Mouse (Mus musculus) right cerebral cortex, postnatal 10 days (tissue): ENCODE measurements around the gene Tat.

Experiments
- DNase-seq, 2 experiments: peaks; one replicate each; pipeline ENCODE4 v3.0.0; 2021; ENCODE audit warnings: low spot score in 2 of 2

Tat gene

DNA sequence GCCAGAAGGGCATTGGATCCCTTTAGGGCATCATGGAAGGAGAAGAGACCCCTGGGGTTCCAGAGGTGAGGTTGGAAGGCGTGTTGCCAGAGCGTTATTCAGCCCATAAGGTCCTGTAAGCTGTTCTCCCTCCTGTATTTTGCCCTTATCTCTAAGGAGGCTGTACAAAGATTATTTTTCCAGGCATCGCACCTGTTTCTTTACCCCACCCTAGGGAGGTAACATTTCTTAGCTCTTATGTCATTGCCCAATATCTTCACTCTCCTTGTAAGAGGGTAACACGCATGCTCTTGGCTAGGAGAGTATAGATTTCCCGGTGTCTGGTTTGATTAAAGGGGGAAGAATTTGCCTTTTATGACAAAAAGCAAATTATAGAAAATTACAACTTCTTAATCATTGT is 49.4 kb downstream of the Tat start, which contains the start of gene Chst4:
Chst4 (minus strand) TSS at position 82 of the 400 bp plus-strand sequence.
- no peak for DNase-seq

- DNase-seq: no peak
These were observed 50.3 kb downstream of the Tat start for GRCm38 (mm10) chr8:110040509-110040908.
